Mouse (Mus musculus): ENCODE data around the gene Atxn7l3. TPM values are rescaled to one million over a fixed set of nuclear protein-coding genes. Genes with fewer than 3 reads are reported as not detected.

Atxn7l3 gene
- total and polyA plus RNA-seq, 3 experiments: 17.4 to 21.7 (median 19.0) TPM

DNA sequence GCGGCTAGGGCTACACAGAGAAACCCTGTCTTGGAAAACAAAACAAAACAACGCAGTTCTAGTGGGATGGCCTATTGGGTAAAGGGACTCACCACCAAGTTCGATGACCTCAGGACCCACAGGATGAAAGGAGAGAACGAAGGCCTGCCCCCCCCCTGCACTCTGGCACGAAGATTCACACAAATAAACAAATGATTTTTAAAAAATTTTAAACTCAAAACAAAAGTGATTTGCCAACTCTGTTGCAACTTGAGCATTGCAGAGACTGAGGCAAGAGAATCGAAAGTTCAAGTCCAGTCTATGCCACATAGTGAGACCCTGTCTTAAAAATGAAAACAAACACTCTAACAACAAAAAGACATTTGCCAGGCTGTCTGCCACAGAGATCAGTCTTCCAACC lies 55.8 kb downstream of the Atxn7l3 start:
- WGBS: 86% methylated on average over 6 of the region's 6 CpGs
- DNase-seq: no peak
- no peaks in the 10 kb centered on the region for H3K36me3 ChIP-seq (ENCODE audit: control insufficient read depth, insufficient read depth, low read length)
- intact Hi-C loops (cut with DNase I): no loop called here
- no peak for TF ChIP-seq EP300 (IDR thresholded peaks at IDR 0.05; ENCODE audit: insufficient read depth, low read depth, low read length)
- no peak for TF ChIP-seq CTCF (IDR thresholded peaks at IDR 0.05)
- no peak for TF ChIP-seq POLR2A (IDR thresholded peaks at IDR 0.05; ENCODE audit: insufficient read depth, low read depth, low read length)
- no peaks in the 10 kb centered on the region for H3K79me2 ChIP-seq (replicated peaks; ENCODE audit: control insufficient read depth, insufficient read depth, low read length)
- no peak overlapping the region for H3K4me3 ChIP-seq
- no peaks in the 10 kb centered on the region for H3K27me3 ChIP-seq (ENCODE audit: control insufficient read depth, insufficient read depth, low read length)
- H3K4me1 ChIP-seq (ENCODE audit: control insufficient read depth, insufficient read depth, low read length): peaks cover 1% of the 10 kb centered on the region; the same call in 1 of the 2 replicates
- H3K9ac ChIP-seq (ENCODE audit: low read depth, low read length): no peak overlapping the region
- H3K27ac ChIP-seq: no peak overlapping the region

Other genes starting within 250 kb of the Atxn7l3 start
- gene Mpp2, start 208.1 kb downstream of the Atxn7l3 start, total RNA-seq (2021): 1 to 10 TPM; 2.3 to 2.6 TPM
- 5.3 and 5.6 TPM in 2 replicates for gene Mpp2, start 208.1 kb downstream of the Atxn7l3 start, polyA plus RNA-seq (2012; rRNA removed)
- not detected for gene Ppy, start 195.3 kb downstream of the Atxn7l3 start, total RNA-seq (2021)
- gene Ppy, start 195.3 kb downstream of the Atxn7l3 start, polyA plus RNA-seq (2012; rRNA removed): not detected in 2 replicates
- gene Pyy, start 188.8 kb downstream of the Atxn7l3 start, total RNA-seq (2021): not detected
- gene Pyy, start 188.8 kb downstream of the Atxn7l3 start, polyA plus RNA-seq (2012; rRNA removed): not detected in 2 replicates
- gene Nags, start 151.1 kb downstream of the Atxn7l3 start, total RNA-seq (2021): not detected
- 0.06 and 0.12 TPM in 2 replicates for gene Nags, start 151.1 kb downstream of the Atxn7l3 start, polyA plus RNA-seq (2012; rRNA removed)
- 10 to 100 TPM; 12.2 to 13.6 TPM for gene Tmem101, start 140.2 kb downstream of the Atxn7l3 start, total RNA-seq (2021)
- gene Tmem101, start 140.2 kb downstream of the Atxn7l3 start, polyA plus RNA-seq (2012; rRNA removed): 19.5 and 20.7 TPM in 2 replicates
- 10 to 100 TPM; 49.4 to 50.2 TPM for gene Lsm12, start 111.3 kb downstream of the Atxn7l3 start, total RNA-seq (2021)
- gene Lsm12, start 111.3 kb downstream of the Atxn7l3 start, polyA plus RNA-seq (2012; rRNA removed): 32.5 and 42.4 TPM in 2 replicates
- 10 to 100 TPM; 44.8 to 50.6 TPM for gene G6pc3, start 107.0 kb downstream of the Atxn7l3 start, total RNA-seq (2021)
- 89.9 and 95.3 TPM in 2 replicates for gene G6pc3, start 107.0 kb downstream of the Atxn7l3 start, polyA plus RNA-seq (2012; rRNA removed)
- 100 to 1,000 TPM; 113 to 137 TPM for gene Hdac5, start 66.5 kb downstream of the Atxn7l3 start, total RNA-seq (2021)
- gene Hdac5, start 66.5 kb downstream of the Atxn7l3 start, polyA plus RNA-seq (2012; rRNA removed): 92.6 and 98.5 TPM in 2 replicates
- under 1 TPM; 0.26 to 0.32 TPM for gene BC030867, start 47.7 kb downstream of the Atxn7l3 start, total RNA-seq (2021)
- 0.45 and 0.56 TPM in 2 replicates for gene BC030867, start 47.7 kb downstream of the Atxn7l3 start, polyA plus RNA-seq (2012; rRNA removed)
- gene Asb16, start 27.9 kb downstream of the Atxn7l3 start, total RNA-seq (2021): 1 to 10 TPM in 1 of 2 experiments, under 1 TPM in 1; 0.89 to 1.1 TPM
- 0.70 and 0.74 TPM in 2 replicates for gene Asb16, start 27.9 kb downstream of the Atxn7l3 start, polyA plus RNA-seq (2012; rRNA removed)
- gene Tmub2, start 11.7 kb downstream of the Atxn7l3 start, total RNA-seq (2021): 10 to 100 TPM; 22.9 to 26.2 TPM
- 32.8 and 43.2 TPM in 2 replicates for gene Tmub2, start 11.7 kb downstream of the Atxn7l3 start, polyA plus RNA-seq (2012; rRNA removed)
- gene Ubtf, start 23.1 kb upstream of the Atxn7l3 start, total RNA-seq (2021): 10 to 100 TPM; 52.5 to 59.4 TPM
- 14.9 and 22.1 TPM in 2 replicates for gene Ubtf, start 23.1 kb upstream of the Atxn7l3 start, polyA plus RNA-seq (2012; rRNA removed)
- gene Slc4a1, start 69.6 kb upstream of the Atxn7l3 start, total RNA-seq (2021): 10 to 100 TPM in 1 of 2 experiments, under 1 TPM in 1; 0.42 to 10.3 TPM
- gene Slc4a1, start 69.6 kb upstream of the Atxn7l3 start, polyA plus RNA-seq (2012; rRNA removed): 0.91 and 4.4 TPM in 2 replicates
- gene Rundc3a, start 96.8 kb upstream of the Atxn7l3 start, total RNA-seq (2021): under 1 TPM in 1 of 2 experiments, not detected in 1; 0.66 TPM
- 0.23 and 0.32 TPM in 2 replicates for gene Rundc3a, start 96.8 kb upstream of the Atxn7l3 start, polyA plus RNA-seq (2012; rRNA removed)
- 100 to 1,000 TPM; 196 to 213 TPM for gene Slc25a39, start 111.3 kb upstream of the Atxn7l3 start, total RNA-seq (2021)
- gene Slc25a39, start 111.3 kb upstream of the Atxn7l3 start, polyA plus RNA-seq (2012; rRNA removed): 307 and 331 TPM in 2 replicates
- 10 to 100 TPM; 83.4 to 86.9 TPM for gene Grn, start 133.7 kb upstream of the Atxn7l3 start, total RNA-seq (2021)
- gene Grn, start 133.7 kb upstream of the Atxn7l3 start, polyA plus RNA-seq (2012; rRNA removed): 118 and 119 TPM in 2 replicates
- gene Fam171a2, start 151.1 kb upstream of the Atxn7l3 start, total RNA-seq (2021): 1 to 10 TPM; 3.8 to 3.9 TPM
- 7.7 and 8.3 TPM in 2 replicates for gene Fam171a2, start 151.1 kb upstream of the Atxn7l3 start, polyA plus RNA-seq (2012; rRNA removed)
- 10 to 100 TPM in 1 of 2 experiments, 1 to 10 TPM in 1; 3.1 to 14.5 TPM for gene Itga2b, start 173.5 kb upstream of the Atxn7l3 start, total RNA-seq (2021)
- 3.5 and 6.9 TPM in 2 replicates for gene Itga2b, start 173.5 kb upstream of the Atxn7l3 start, polyA plus RNA-seq (2012; rRNA removed)

Data from heart, adult 2 months (tissue).